Mouse (Mus musculus) cerebellum, adult 2 months (tissue): ENCODE data around the gene Ccdc120. TPM values are rescaled to one million over a fixed set of nuclear protein-coding genes. Genes with fewer than 3 reads are reported as not detected.
"Not testable (repeated sequence)": the region's sequence is repeated elsewhere in the genome, so short reads cannot be mapped to it uniquely, and the experiment has no call there.

Source experiments
- DNase-seq, 2 experiments: peaks; one replicate each; pipeline ENCODE4 v3.0.0; 2021
- H3K27ac ChIP-seq: fragments of 200-500 bp; 2 replicates; pipeline ENCODE4 v1.5.1; 2012; ENCODE audit warnings: low read length, control low read depth, inconsistent platforms; ENCODE audit not compliant: insufficient read depth
- H3K27me3 ChIP-seq: fragments of 200-500 bp; 2 replicates; pipeline ENCODE4 v1.6.1; 2012; ENCODE audit warnings: inconsistent platforms, mild to moderate bottlenecking, low read length, moderate library complexity; ENCODE audit not compliant: control insufficient read depth, insufficient read depth
- H3K4me1 ChIP-seq: fragments of 200-500 bp; 2 replicates; pipeline ENCODE4 v1.6.1; 2011; ENCODE audit warnings: low read length; ENCODE audit not compliant: control insufficient read depth, insufficient read depth
- H3K4me3 ChIP-seq: fragments of 200-500 bp; replicated peaks from 2 replicates; pipeline ENCODE3; 2011; ENCODE audit warnings: mild to moderate bottlenecking, low read depth, low read length, control low read depth; ENCODE audit not compliant: insufficient read depth
- CTCF ChIP-seq: fragments of 200-500 bp; IDR thresholded peaks from 2 replicates; pipeline ENCODE4 v1.5.1; 2011; ENCODE audit warnings: low read depth, mild to moderate bottlenecking, control low read depth, low read length, moderate library complexity, borderline replicate concordance; ENCODE audit not compliant: insufficient read depth
- POLR2A ChIP-seq: fragments of 200-500 bp; IDR thresholded peaks from 2 replicates; pipeline ENCODE4 v1.6.1; 2011; ENCODE audit warnings: low read length, control low read depth, borderline replicate concordance; ENCODE audit not compliant: insufficient read depth
- WGBS: fragments of 180-500 bp; shearing (Covaris S2); methylation state at CpG from one replicate; pipeline ENCODE4 v1.1.7; 2018; 5-methylcytosine and 5-hydroxymethylcytosine counted together
- polyA plus RNA-seq: library from polyadenylated mRNA; depleted of rRNA; stranded (reverse); fragments of >200 nt; gene quantifications from 2 replicates; pipeline ENCODE4 v1.2.3, GENCODE M21; 2012

Gene Ccdc120
- polyA plus RNA-seq, 1 experiment = 68.3 TPM

GRCm38 (mm10) chrX:7765281-7765670, 14.6 kb upstream of the Ccdc120 start:
- TF ChIP-seq POLR2A (no peak), CTCF (no peak)
- 16% methylated on average over 13 of the region's 13 CpGs for WGBS
- no peak for DNase-seq
- Histone ChIP-seq H3K27me3 (no peaks in the 10 kb centered on the region), H3K4me3 (peak overlapping the region; percentile 32), H3K4me1 (peaks cover 5% of the 10 kb centered on the region; the same call in 1 of the 2 replicates), H3K27ac (no peak overlapping the region)

GRCm38 (mm10) chrX:7764657-7765280, 14.1 kb upstream of the Ccdc120 start:
- no peak for DNase-seq
- Histone ChIP-seq H3K27me3 (no peaks in the 10 kb centered on the region), H3K4me1 (peaks cover 5% of the 10 kb centered on the region; the same call in 1 of the 2 replicates), H3K4me3 (peak overlapping the region; percentile 84), H3K27ac (no peak overlapping the region)
- TF ChIP-seq POLR2A = no peak
- no peak for TF ChIP-seq CTCF
- WGBS = 15% methylated on average over 9 of the region's 9 CpGs

- Histone ChIP-seq H3K4me3 (peak overlapping the region; percentile 84), H3K4me1 (peaks cover 5% of the 10 kb centered on the region; the same call in 1 of the 2 replicates), H3K27me3 (no peaks in the 10 kb centered on the region), H3K27ac (no peak overlapping the region)
- no peak for TF ChIP-seq POLR2A
- no peak for TF ChIP-seq CTCF
- DNase-seq = no peak
- 5% methylated on average over 22 of the region's 22 CpGs for WGBS
Measured at GRCm38 (mm10) chrX:7763631-7764393, 13.1 kb upstream of the Ccdc120 start.

GRCm38 (mm10) chrX:7762921-7763197, 12.2 kb upstream of the Ccdc120 start:
- DNase-seq = no peak
- H3K27me3 ChIP-seq = no peaks in the 10 kb centered on the region
- H3K4me1 ChIP-seq = peaks cover 5% of the 10 kb centered on the region; the same call in 1 of the 2 replicates
- WGBS = 9% methylated on average over 21 of the region's 21 CpGs
- H3K4me3 ChIP-seq = peak overlapping the region; percentile 84
- H3K27ac ChIP-seq = peak overlapping the region; percentile 66
- TF ChIP-seq POLR2A (no peak), CTCF (no peak)

- H3K4me3 ChIP-seq = peak within 1 kb of the TSS; percentile 84
- DNase-seq = peak; percentile 90 to 95
- 8% methylated on average over 38 of the region's 38 CpGs for WGBS
- no peaks in the 10 kb centered on the region for H3K27me3 ChIP-seq
- peaks cover 5% of the 10 kb centered on the region; the same call in 1 of the 2 replicates for H3K4me1 ChIP-seq
- TF ChIP-seq POLR2A (peak; percentile 61; the same call in 1 of the 2 replicates), CTCF (no peak)
- peak within 1 kb of the TSS; percentile 66 for H3K27ac ChIP-seq
Measured at GRCm38 (mm10) chrX:7762137-7762920, 11.6 kb upstream of the Ccdc120 start, which contains the start of gene Tfe3. Tfe3 (plus strand) TSS chrX:7762560.

- TF ChIP-seq CTCF = 0 out of 2 replicates have a peak, but pooled peaks have one; percentile 11
- not testable (repeated sequence) for H3K4me1 ChIP-seq, H3K27ac ChIP-seq, H3K27me3 ChIP-seq, H3K4me3 ChIP-seq
- DNase-seq = peak in 1 of 2 experiments; percentile 38
- WGBS = 12% methylated on average over 3 of the region's 3 CpGs
Measured at GRCm38 (mm10) chrX:7753627-7754026, 2.9 kb upstream of the Ccdc120 start.

- no peak for TF ChIP-seq POLR2A
- H3K27ac ChIP-seq = no peak overlapping the region
- 84% methylated on average over 8 of the region's 8 CpGs for WGBS
Measured at GRCm38 (mm10) chrX:7745429-7745828, 5.3 kb downstream of the Ccdc120 start.

GRCm38 (mm10) chrX:7744940-7745339, 5.8 kb downstream of the Ccdc120 start:
- no peaks in the 10 kb centered on the region for H3K4me1 ChIP-seq
- DNase-seq = no peak
- no peak overlapping the region for H3K4me3 ChIP-seq
- no peaks in the 10 kb centered on the region for H3K27me3 ChIP-seq
- 65% methylated on average over 1 of the region's 1 CpGs for WGBS
- no peak overlapping the region for H3K27ac ChIP-seq
- TF ChIP-seq POLR2A (no peak), CTCF (no peak)

More at GRCm38 (mm10) chrX:7745429-7745828, 5.3 kb downstream of the Ccdc120 start:
- no peak for DNase-seq
- Histone ChIP-seq H3K27me3 (no peaks in the 10 kb centered on the region), H3K4me1 (no peaks in the 10 kb centered on the region), H3K4me3 (no peak overlapping the region)
